Mouse (Mus musculus) liver, embryonic 14.5 days (tissue): ENCODE results near the gene Sh3tc1.

ENCODE experiments used
- CTCF ChIP-seq: IDR thresholded peaks from 2 replicates; pipeline ENCODE4 v1.5.1; 2016; ENCODE audit warnings: antibody characterized with exemption, low read depth, control low read depth
- EP300 ChIP-seq: IDR thresholded peaks from 2 replicates; pipeline ENCODE4 v1.6.1; 2016; ENCODE audit warnings: antibody characterized with exemption, low read depth

GRCm38 (mm10) chr5:35774137-35774424 is 34.3 kb upstream of the Sh3tc1 start:
- TF ChIP-seq CTCF (no peak), EP300 (no peak)
